Mouse (Mus musculus) ES-Bruce4 (cell line): ENCODE data around the gene Ambra1.

ENCODE experiments used
- CTCF ChIP-seq: IDR thresholded peaks from one replicate; pipeline ENCODE4 v1.8.1; 2011; ENCODE audit warnings: low read depth, low read length
- POLR2A ChIP-seq: IDR thresholded peaks from one replicate; pipeline ENCODE4 v1.8.1; 2011; ENCODE audit warnings: low read length; ENCODE audit not compliant: insufficient read depth

GRCm38 (mm10) chr2:91933471-91933870 lies 203.5 kb downstream of the Ambra1 start:
- TF ChIP-seq CTCF (no peak), POLR2A (no peak)
